Mouse (Mus musculus) hindbrain, embryonic 11.5 days (tissue): ENCODE data around the gene Itgb7. TPM values are rescaled to one million over a fixed set of nuclear protein-coding genes. Genes with fewer than 3 reads are reported as not detected.
A peak's percentile ranks its signal among the peaks of the same experiment; 100 is the strongest.

Source experiments
- ATAC-seq: fragments of 200-750 bp; cut with Nextera tagmentation; 2 replicates; pipeline ENCODE4 v1.8.0; 2017; ENCODE audit warnings: mild to moderate bottlenecking, moderate TSS enrichment, moderate library complexity; ENCODE audit not compliant: low FRiP score
- DNase-seq: peaks from one replicate; pipeline ENCODE4 v3.0.0-alpha.2; 2015; ENCODE audit warnings: low spot score
- H3K27ac ChIP-seq: fragments of 300-500 bp; sonication (generic); 2 replicates; pipeline ENCODE4 v1.5.1; 2014; ENCODE audit warnings: mild to moderate bottlenecking, low read depth, low read length
- H3K27me3 ChIP-seq: fragments of 300-500 bp; sonication (generic); 2 replicates; pipeline ENCODE4 v1.6.1; 2014; ENCODE audit warnings: mild to moderate bottlenecking, low read length, moderate library complexity, mixed read lengths; ENCODE audit not compliant: control insufficient read depth, insufficient read depth
- H3K36me3 ChIP-seq: fragments of 300-500 bp; sonication (generic); 2 replicates; pipeline ENCODE4 v1.6.1; 2014; ENCODE audit warnings: mild to moderate bottlenecking, low read length, moderate library complexity, mixed read lengths; ENCODE audit not compliant: control insufficient read depth, insufficient read depth
- H3K4me1 ChIP-seq: fragments of 300-500 bp; sonication (generic); replicated peaks from 2 replicates; pipeline ENCODE4 v1.6.1; 2014; ENCODE audit warnings: low read length, mixed read lengths; ENCODE audit not compliant: control insufficient read depth, insufficient read depth
- H3K4me2 ChIP-seq: fragments of 300-500 bp; sonication (generic); replicated peaks from 2 replicates; pipeline ENCODE4 v1.6.1; 2014; ENCODE audit warnings: mild to moderate bottlenecking, low read depth, low read length
- H3K4me3 ChIP-seq: fragments of 300-500 bp; sonication (generic); 2 replicates; pipeline ENCODE4 v1.5.1; 2014; ENCODE audit warnings: low read depth, low read length
- H3K9ac ChIP-seq: fragments of 300-500 bp; sonication (generic); 2 replicates; pipeline ENCODE4 v1.6.1; 2014; ENCODE audit warnings: low read depth, low read length
- H3K9me3 ChIP-seq: fragments of 300-500 bp; sonication (generic); 2 replicates; pipeline ENCODE4 v1.6.1; 2016; ENCODE audit warnings: low read length; ENCODE audit not compliant: control insufficient read depth
- WGBS: fragments of 180-500 bp; shearing (Covaris S2); extraction: QIAGEN DNeasy Blood & Tissue Kit; methylation state at CpG from one replicate; pipeline ENCODE4 v1.1.7; 2014; 5-methylcytosine and 5-hydroxymethylcytosine counted together
- polyA plus RNA-seq: library from polyadenylated mRNA; unstranded; fragments of >200 nt; fragmentation: Nextera tagmentation; extraction: Ambion mirVana; gene quantifications from 2 replicates; pipeline ENCODE4 v1.2.1, GENCODE M21; 2014

Gene Itgb7
- polyA plus RNA-seq, 1 experiment from 2014 or later = 1.1 TPM

GRCm38 (mm10) chr15:102245461-102245881 is 13.7 kb upstream of the Itgb7 start:
- 5% methylated on average over 14 of the region's 14 CpGs for WGBS
- H3K27me3 ChIP-seq = peaks cover 73% of the 10 kb centered on the region
- H3K4me1 ChIP-seq = peaks cover 19% of the 10 kb centered on the region
- no peaks in the 10 kb centered on the region for H3K9me3 ChIP-seq
- ATAC-seq (no peak), DNase-seq (no peak)
- H3K9ac ChIP-seq = no peak overlapping the region
- no peak overlapping the region for H3K27ac ChIP-seq
- peak overlapping the region; percentile 59 for H3K4me3 ChIP-seq
- peak overlapping the region; percentile 98 for H3K4me2 ChIP-seq
- H3K36me3 ChIP-seq = no peaks in the 10 kb centered on the region

GRCm38 (mm10) chr15:102244306-102245191 is 12.8 kb upstream of the Itgb7 start:
- Histone ChIP-seq H3K27me3 (peaks cover 64% of the 10 kb centered on the region), H3K36me3 (no peaks in the 10 kb centered on the region), H3K27ac (no peak overlapping the region), H3K4me2 (peak overlapping the region; percentile 98), H3K4me1 (peaks cover 19% of the 10 kb centered on the region), H3K9me3 (no peaks in the 10 kb centered on the region), H3K9ac (no peak overlapping the region), H3K4me3 (0 out of 2 replicates have a peak overlapping the region, but pooled peaks have one; percentile 12)
- DNase-seq (no peak), ATAC-seq (no peak)
- 7% methylated on average over 14 of the region's 19 CpGs for WGBS

- WGBS = 9% methylated on average over 21 of the region's 22 CpGs
- H3K27me3 ChIP-seq = peaks cover 57% of the 10 kb centered on the region
- H3K4me3 ChIP-seq = 0 out of 2 replicates have a peak overlapping the region, but pooled peaks have one; percentile 13
- no peaks in the 10 kb centered on the region for H3K36me3 ChIP-seq
- no peak for ATAC-seq
- DNase-seq = peak; percentile 31
- peaks cover 19% of the 10 kb centered on the region for H3K4me1 ChIP-seq
- no peak overlapping the region for H3K9ac ChIP-seq
- H3K9me3 ChIP-seq = no peaks in the 10 kb centered on the region
- H3K27ac ChIP-seq = no peak overlapping the region
- H3K4me2 ChIP-seq = peak overlapping the region; percentile 18; the same call in 1 of the 2 replicates
These were observed 11.8 kb upstream of the Itgb7 start for GRCm38 (mm10) chr15:102243229-102244190.

GRCm38 (mm10) chr15:102242404-102243228 is 10.9 kb upstream of the Itgb7 start:
- peaks cover 19% of the 10 kb centered on the region for H3K4me1 ChIP-seq
- WGBS = 31% methylated on average over 12 of the region's 12 CpGs
- peaks cover 51% of the 10 kb centered on the region for H3K27me3 ChIP-seq
- H3K9ac ChIP-seq = no peak overlapping the region
- no peak for ATAC-seq
- no peaks in the 10 kb centered on the region for H3K9me3 ChIP-seq
- no peak overlapping the region for H3K4me2 ChIP-seq
- no peak overlapping the region for H3K27ac ChIP-seq
- DNase-seq = no peak
- H3K36me3 ChIP-seq = no peaks in the 10 kb centered on the region
- H3K4me3 ChIP-seq = no peak overlapping the region

GRCm38 (mm10) chr15:102240607-102241006 is 8.9 kb upstream of the Itgb7 start:
- ATAC-seq (no peak), DNase-seq (no peak)
- Histone ChIP-seq H3K9ac (no peak overlapping the region), H3K4me3 (no peak overlapping the region), H3K27ac (no peak overlapping the region), H3K9me3 (no peaks in the 10 kb centered on the region), H3K4me2 (no peak overlapping the region), H3K4me1 (peaks cover 11% of the 10 kb centered on the region), H3K27me3 (peaks cover 34% of the 10 kb centered on the region), H3K36me3 (no peaks in the 10 kb centered on the region)
- WGBS = 78% methylated on average over 4 of the region's 4 CpGs

GRCm38 (mm10) chr15:102239851-102240250 is 8.1 kb upstream of the Itgb7 start:
- Histone ChIP-seq H3K4me1 (peaks cover 11% of the 10 kb centered on the region), H3K36me3 (no peaks in the 10 kb centered on the region), H3K4me2 (no peak overlapping the region), H3K4me3 (no peak overlapping the region), H3K9ac (no peak overlapping the region), H3K9me3 (no peaks in the 10 kb centered on the region), H3K27ac (no peak overlapping the region), H3K27me3 (peaks cover 26% of the 10 kb centered on the region)
- DNase-seq (no peak), ATAC-seq (no peak)
- 85% methylated on average over 11 of the region's 11 CpGs for WGBS

GRCm38 (mm10) chr15:102239260-102239590 is 7.5 kb upstream of the Itgb7 start:
- Histone ChIP-seq H3K4me3 (no peak overlapping the region), H3K4me1 (peaks cover 11% of the 10 kb centered on the region), H3K36me3 (no peaks in the 10 kb centered on the region), H3K4me2 (no peak overlapping the region), H3K27ac (no peak overlapping the region), H3K9me3 (no peaks in the 10 kb centered on the region), H3K9ac (no peak overlapping the region; the same call in 1 of the 2 replicates), H3K27me3 (peaks cover 21% of the 10 kb centered on the region)
- DNase-seq = peak; percentile 91
- ATAC-seq = peak; percentile 75
- WGBS = 9% methylated on average over 9 of the region's 9 CpGs
